Mouse (Mus musculus) kidney, postnatal 25 days (tissue): Measurements from ENCODE around the gene Fkbp1b.
A peak's percentile ranks its signal among the peaks of the same experiment; 100 is the strongest.
"Not testable (repeated sequence)": the region's sequence is repeated elsewhere in the genome, so short reads cannot be mapped to it uniquely, and the experiment has no call there.

Experiments used
- DNase-seq, 2 experiments: peaks; one replicate each; pipeline ENCODE4 v3.0.0; 2021; ENCODE audit warnings: mixed read lengths in 2 of 2

Gene Fkbp1b

DNA sequence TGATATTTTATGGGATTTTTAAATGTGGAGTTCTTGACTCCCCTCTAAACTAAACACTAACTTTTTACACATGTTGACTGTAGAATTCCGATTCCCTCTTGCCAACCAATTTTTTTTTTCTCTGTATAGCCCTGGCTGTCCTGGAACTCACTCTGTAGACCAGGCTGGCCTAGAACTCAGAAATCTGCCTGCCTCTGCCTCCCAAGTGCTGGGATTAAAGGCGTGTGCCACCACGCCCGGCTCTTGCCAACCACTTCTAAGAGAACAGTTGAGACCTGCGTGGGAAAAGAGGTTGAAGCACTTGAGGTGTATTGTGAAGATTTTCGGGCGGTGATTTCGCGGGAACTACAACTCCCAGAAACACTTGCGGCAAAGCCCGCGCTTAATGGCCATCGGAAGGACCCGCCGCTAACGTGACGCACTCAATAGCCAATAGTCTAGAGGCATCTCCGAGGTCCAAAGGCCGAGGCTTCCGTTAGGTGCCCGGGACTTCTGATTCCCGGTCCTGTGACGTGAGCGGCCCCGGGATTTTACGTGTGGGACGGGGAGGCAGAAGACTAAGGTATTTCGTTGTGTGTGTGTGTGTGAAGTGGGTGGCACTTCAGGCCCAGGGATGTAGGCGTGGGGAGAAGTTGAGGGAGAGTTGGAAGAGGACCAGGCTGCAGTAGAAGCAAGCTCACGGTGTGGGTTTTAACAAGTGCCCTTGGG, 1.7 kb upstream of the Fkbp1b start, which contains the start of gene Wdcp:
TSS of gene Wdcp (plus strand) at position 414 of the 708 bp plus-strand sequence.
- peak; percentile 93 to 96 for DNase-seq

DNA sequence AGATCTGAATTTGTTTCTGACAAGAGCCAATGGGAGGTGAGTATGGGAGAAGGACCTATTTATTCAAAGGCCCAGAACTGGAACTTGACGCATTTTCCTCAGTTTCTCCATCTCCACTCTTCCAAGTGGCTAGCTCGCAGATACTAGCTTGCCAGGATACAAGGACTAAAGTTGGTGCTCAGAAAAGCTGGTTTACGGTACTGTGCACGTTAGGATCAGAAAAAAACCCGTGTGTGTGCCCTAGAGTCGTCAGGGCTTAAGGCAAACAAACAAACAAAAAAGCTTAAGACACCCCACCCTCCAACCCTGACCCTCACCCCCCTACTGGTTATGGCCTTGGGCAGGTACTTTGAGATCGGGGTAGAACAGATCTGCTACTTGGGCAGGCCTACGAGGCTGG, 1.1 kb upstream of the Fkbp1b start:
- DNase-seq = no peak

DNA sequence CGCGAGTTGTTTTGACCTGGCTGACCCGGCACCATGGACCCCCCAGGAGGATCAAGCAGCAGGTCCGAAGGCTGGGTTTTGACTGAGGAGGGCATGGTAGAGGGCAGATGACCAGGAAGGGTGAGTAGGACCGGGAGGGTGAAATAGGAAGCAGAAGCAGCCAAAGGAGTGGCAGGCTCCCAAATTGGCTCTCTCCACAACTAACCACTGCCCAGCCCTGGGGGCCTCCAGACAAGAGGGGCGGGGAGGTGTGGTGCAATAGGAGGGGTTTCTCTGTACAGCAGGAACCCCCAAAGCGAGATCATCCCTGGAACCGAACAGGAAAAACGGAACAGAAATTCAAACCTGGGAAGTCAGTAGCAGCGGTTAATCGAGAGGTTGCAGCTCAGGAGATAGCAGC, 650 bp downstream of the Fkbp1b start:
- DNase-seq = no peak

GRCm38 (mm10) chr12:4840010-4840409, 1.4 kb downstream of the Fkbp1b start:
- no peak for DNase-seq

- no peak for DNase-seq
These were observed 4.4 kb downstream of the Fkbp1b start for GRCm38 (mm10) chr12:4836959-4837358.

DNA sequence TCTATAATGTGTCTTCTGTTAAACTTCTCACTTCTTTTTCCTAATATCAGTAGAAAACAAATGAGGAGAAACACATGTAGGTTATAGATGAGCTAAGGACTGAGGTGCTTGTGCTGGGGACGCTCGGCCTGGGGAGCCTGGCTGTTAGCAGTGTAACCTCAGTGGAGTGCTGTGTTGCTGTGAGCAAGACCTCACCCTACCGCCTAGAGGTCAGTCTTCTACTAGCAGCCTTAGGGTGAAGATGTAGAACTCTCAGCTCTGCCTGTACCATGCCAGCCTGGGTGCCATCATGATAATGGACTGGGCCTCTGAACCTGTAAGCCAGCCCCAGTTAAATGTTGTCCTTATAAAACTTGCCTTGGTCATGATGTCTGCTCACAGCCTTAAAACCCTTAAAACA, 14.1 kb downstream of the Fkbp1b start:
- no peak for DNase-seq

DNA sequence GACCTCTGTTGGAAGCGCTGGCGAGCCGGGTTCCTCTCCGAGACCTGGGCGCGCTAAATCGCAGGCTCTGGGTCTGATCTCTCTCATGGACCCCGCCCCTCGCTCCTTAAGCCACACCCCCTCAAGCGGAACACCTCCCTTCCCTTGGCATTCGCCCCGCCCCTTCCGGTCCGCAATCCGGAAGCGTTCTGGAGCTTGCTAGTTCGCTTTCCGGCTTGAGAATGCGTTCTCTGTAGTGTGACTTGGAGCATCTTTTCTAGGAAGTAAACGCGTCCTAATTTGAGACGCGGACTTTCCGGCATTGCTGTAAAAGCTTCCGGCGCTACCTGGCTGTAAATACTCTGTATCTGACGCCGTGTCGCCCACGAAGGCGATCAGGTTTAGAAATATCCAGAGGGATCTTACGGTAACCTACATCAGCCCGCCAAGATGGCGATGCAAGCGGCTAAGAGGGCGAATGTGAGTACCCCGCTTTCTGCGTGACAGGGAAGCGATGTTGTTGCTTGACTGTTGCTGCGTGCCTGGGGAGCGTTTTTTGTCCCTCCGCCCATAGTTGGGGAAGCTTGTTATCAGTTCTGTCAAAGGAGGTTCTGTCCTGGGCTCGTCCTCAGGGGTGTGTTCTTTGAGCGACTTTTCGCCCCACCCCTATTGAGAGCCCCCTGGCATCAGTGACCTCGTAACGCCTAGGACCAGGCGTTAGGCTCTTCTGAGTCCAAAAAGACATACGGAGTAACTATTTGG, 23.9 kb downstream of the Fkbp1b start, which contains the start of gene Sf3b6:
TSS of gene Sf3b6 (plus strand) at position 184 of the 741 bp plus-strand sequence.
- DNase-seq = peak; percentile 99 to 100

DNA sequence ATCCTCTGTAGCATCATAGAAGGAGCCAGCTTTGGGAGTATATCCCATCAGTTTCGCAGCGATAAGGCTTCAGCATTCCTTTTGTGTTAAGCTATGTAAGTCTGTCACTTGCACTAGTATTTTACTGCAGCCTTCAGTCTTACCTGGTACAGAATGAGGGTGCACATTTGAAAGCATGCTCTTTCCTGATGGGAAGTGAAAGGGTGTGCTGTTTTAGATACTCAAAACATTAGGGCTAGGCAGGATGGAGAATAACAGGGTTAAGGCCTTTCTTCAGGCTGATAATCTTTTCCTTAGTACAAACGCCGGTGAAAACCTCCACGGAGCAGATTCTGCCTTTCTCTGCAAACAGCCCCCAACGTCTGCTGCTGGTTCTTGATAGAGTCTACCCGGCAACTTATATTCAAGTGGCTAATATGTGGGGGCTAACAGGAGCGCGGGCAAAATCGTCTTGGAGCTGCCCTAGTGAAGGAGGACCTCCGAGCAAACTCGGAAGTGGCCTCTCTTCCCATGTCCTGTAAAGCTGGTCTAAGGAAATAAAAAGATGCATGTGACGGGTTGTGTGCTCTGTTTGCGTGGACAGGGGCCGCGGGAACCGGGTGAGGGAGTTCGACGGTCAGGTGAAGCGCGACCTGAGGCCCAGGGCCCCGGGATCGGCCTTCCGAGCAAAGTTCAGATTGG, 24.6 kb downstream of the Fkbp1b start:
- no peak for DNase-seq

DNA sequence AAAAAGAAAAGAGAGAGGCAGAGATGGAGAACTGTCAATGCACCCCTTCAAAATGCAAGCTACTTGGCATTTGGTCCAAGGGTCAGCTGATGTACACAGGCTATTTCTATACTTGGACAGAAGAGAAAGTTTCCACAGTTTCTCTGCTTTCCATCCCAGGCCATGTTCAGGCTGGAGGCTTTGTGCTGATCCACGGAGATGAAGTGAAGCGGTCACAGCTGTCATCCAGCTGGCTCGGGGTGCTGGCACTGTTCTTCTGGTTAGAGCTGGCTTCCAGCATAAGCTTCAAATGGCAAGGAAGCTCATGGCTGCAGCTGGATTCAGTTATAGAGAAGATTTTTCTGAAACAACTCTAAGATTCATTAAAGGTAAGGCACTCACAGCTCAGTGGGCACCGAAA, 27.8 kb downstream of the Fkbp1b start:
- no peak for DNase-seq

GRCm38 (mm10) chr12:4811705-4812104, 29.7 kb downstream of the Fkbp1b start:
- DNase-seq = no peak

GRCm38 (mm10) chr12:4811036-4811435, 30.4 kb downstream of the Fkbp1b start:
- DNase-seq = no peak

DNA sequence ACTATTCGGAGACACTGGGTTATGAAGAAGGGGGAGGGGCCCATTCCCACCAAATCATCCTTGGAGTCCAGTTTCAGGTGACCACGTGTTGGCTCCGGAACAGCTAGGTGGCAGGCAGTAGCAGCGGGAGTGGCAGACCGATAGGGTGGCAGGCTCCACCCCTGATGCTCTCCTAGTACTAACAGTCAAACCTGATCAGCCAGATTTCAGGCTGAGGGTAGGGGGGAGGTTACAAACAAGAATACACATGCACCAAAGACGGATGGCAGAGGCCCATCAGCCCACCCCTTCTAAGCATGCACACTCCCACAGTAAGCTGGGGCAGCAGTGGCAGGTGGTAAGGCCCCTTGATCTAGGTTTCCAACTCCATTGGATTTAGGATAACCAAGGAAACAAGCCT, 43.9 kb downstream of the Fkbp1b start:
- not testable (repeated sequence) for DNase-seq

DNA sequence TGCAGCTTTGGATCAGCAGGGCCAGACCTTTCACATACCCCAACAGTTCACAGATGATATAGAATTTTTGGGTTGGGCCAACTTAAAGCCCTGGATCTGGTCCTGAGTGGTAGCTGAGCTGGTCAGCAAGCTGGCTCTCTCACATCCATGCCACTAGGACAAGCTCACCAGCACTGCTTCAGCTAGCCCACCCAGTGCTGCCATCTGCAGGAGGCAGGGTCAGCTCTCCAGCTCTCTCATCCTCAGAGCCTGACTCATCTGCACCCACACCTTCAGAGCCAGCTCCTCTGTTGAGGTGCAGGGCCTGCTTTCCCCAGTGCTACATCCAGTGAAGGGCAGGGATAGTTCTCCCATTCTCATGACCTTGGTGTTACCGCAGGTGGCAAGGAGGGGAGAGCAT, 47.7 kb downstream of the Fkbp1b start:
- DNase-seq = peak; percentile 49 to 59

DNA sequence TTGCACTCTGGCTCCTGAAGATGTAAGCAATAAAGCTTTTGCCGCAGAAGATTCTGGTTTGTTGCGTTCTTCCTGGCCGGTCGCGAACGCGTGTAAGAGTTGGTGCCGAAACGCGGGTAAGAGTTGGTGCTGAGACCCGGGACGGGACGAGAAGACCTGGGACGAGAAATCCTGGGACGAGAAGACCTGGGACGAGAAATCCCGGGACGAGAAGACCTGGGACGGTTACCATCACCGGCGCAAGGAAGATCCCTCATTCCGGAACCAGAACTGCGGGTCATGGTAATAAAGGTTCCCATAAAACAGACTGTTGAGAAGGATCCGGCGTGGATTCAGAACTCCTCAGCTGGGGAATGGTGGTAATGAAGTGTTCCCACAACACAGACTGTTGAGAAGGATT, 53.3 kb downstream of the Fkbp1b start:
- not testable (repeated sequence) for DNase-seq

GRCm38 (mm10) chr12:4784466-4784865, 56.9 kb downstream of the Fkbp1b start:
- DNase-seq = no peak

DNA sequence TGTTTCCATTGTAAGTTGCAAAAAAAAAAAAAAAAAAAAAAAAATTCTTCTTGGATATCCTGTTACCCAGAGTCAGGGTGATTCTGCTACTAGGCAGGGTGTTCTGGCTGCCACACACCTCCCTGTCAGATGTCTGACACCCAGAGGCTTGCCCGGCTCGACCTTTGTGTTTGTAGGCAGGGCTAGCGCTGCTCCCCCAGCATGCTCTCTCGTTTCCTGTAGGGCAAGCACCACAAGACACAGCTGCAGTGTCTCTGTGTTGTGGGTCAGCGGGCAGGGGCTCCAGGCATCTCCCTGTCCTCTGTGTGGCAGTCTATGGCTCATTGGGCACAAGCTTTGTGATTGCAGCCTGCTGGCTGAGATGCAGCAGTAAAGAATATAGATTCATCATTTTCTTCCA, 57.8 kb downstream of the Fkbp1b start:
- peak; percentile 47 to 80 for DNase-seq
